Mouse (Mus musculus) heart, adult 2 months (tissue): Measurements from ENCODE around the gene Spocd1.

ENCODE experiments used
- CTCF ChIP-seq: fragments of 200-600 bp; IDR thresholded peaks from 2 replicates; pipeline ENCODE4 v1.8.1; 2022; ENCODE audit warnings: antibody characterized with exemption, mild to moderate bottlenecking, moderate library complexity
- EP300 ChIP-seq: fragments of 200-500 bp; IDR thresholded peaks from 2 replicates; pipeline ENCODE4 v1.6.1; 2011; ENCODE audit warnings: low read depth, low read length, control low read depth; ENCODE audit not compliant: insufficient read depth
- POLR2A ChIP-seq: fragments of 200-500 bp; IDR thresholded peaks from 2 replicates; pipeline ENCODE4 v1.6.1; 2011; ENCODE audit warnings: mild to moderate bottlenecking, low read depth, low read length, control low read depth; ENCODE audit not compliant: insufficient read depth

GRCm38 (mm10) chr4:130002157-130002556 is 73.1 kb downstream of the Spocd1 start:
- TF ChIP-seq CTCF, result no peak
- TF ChIP-seq POLR2A, result no peak
- TF ChIP-seq EP300, result no peak
